28 mouse cellular contexts compared by ENCODE assay signal in the genomic region with DNA sequence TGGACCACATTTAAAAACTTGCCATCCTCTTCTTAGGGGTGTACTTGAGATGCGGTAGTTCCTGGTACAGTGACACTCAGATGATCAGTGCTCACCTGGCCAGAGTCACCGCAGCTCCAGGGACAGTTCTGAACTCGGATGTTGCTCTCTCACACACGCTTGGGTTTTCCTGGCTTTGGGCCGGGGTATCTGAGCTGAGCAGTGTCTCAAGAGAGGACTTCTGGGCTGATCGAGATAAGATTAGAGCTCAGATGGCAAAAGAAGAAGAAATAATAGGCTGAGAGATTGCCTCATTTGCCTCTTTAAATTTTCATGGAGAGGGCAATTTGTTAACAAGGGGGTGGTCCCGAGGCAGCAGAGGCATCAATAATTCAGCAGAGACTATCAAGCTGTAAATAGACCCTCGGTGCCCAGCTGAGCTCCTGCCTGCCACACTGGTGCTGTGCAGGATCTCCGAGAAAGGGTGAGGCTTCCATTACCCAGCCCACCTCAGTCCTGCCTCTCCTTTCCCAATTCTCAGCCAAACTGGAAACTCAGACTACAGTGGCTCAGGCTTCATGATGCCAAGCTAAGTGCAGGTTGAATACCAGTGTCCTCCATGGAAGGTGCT.
A peak's percentile ranks its signal among the peaks of the same experiment; 100 is the strongest.
DNase-seq lines count a peak whose midpoint lies in the region; ATAC-seq lines count a peak whose summit lies in the region.
"Had no signal": no experiment of that assay in that cellular context is flagged by ENCODE, and none has a peak within 500 bp of the region (broad histone marks: within the 10 kb centered on the region; RNA-seq: fewer than 3 reads in every experiment).

No protein-coding gene starts in this region.

- DNase-seq in midbrain, embryonic 11.5 days (ENCODE audit: low spot score, missing footprints): peak; percentile 66
- no peak for DNase-seq in midbrain, embryonic 10.5 days (ENCODE audit: low spot score)
- DNase-seq in neural tube, embryonic 10.5 days (ENCODE audit: extremely low spot score, low spot score): no peak
- no peak for DNase-seq in adrenal gland, postnatal 25 days
- DNase-seq in kidney, adult 8-10 months: no peak
- DNase-seq: adrenal gland, postnatal 10 days; B cell, adult 2 months; cerebellum, adult 11-12 months; cerebellum, adult 9-11 months; embryo, embryonic 11 days; gastrocnemius, postnatal 25 days; heart, adult 2 months; heart, postnatal 10 days; kidney, adult 18-20 months; kidney, postnatal 4 days; left cerebral cortex, postnatal 4 days; liver, postnatal 0 days; lung, postnatal 36 days; right cerebral cortex, adult 18-20 months; spleen, adult 18-20 months; thymus, postnatal 14 days had no signal

- no peaks in the 10 kb centered on the region for H3K27me3 ChIP-seq in midbrain, embryonic 11.5 days (ENCODE audit: control insufficient read depth, insufficient read depth, low read length)
- H3K27me3 ChIP-seq in midbrain, embryonic 10.5 days (ENCODE audit: low read depth, poor library complexity, severe bottlenecking): no peaks in the 10 kb centered on the region
- no peaks in the 10 kb centered on the region for H3K27me3 ChIP-seq in neural tube, embryonic 12.5 days (replicated peaks)
- H3K27me3 ChIP-seq in hindbrain, embryonic 12.5 days: no peaks in the 10 kb centered on the region
- H3K27me3 ChIP-seq: embryonic facial prominence, embryonic 12.5 days; heart, embryonic 13.5 days; liver, embryonic 12.5 days had no signal

- no peak overlapping the region for H3K4me3 ChIP-seq in midbrain, embryonic 11.5 days (ENCODE audit: low read depth, low read length)
- no peak overlapping the region for H3K4me3 ChIP-seq in midbrain, embryonic 10.5 days
- H3K4me3 ChIP-seq in neural tube, embryonic 12.5 days: no peak overlapping the region
- no peak overlapping the region for H3K4me3 ChIP-seq in hindbrain, embryonic 12.5 days
- H3K4me3 ChIP-seq: embryonic facial prominence, embryonic 12.5 days; heart, adult 2 months; heart, embryonic 13.5 days; liver, embryonic 12.5 days had no signal

- no peaks in the 10 kb centered on the region for H3K36me3 ChIP-seq in midbrain, embryonic 11.5 days (ENCODE audit: control insufficient read depth, insufficient read depth, low read length)
- H3K36me3 ChIP-seq in midbrain, embryonic 10.5 days: no peaks in the 10 kb centered on the region
- no peaks in the 10 kb centered on the region for H3K36me3 ChIP-seq in neural tube, embryonic 12.5 days
- H3K36me3 ChIP-seq in hindbrain, embryonic 12.5 days: no peaks in the 10 kb centered on the region
- H3K36me3 ChIP-seq: embryonic facial prominence, embryonic 12.5 days; heart, embryonic 13.5 days; liver, embryonic 12.5 days had no signal

- ATAC-seq in midbrain, embryonic 11.5 days (ENCODE audit: low FRiP score): no peak; the same call in 1 of the 2 replicates
- ATAC-seq in neural tube, embryonic 12.5 days (ENCODE audit: low FRiP score, low read depth): peak; percentile 80
- peak; percentile 92 for ATAC-seq in hindbrain, embryonic 12.5 days (ENCODE audit: low FRiP score)
- ATAC-seq: forebrain, embryonic 14.5 days; liver, embryonic 12.5 days; liver, postnatal 0 days had no signal

- no peaks in the 10 kb centered on the region for H3K9me3 ChIP-seq in midbrain, embryonic 11.5 days (ENCODE audit: control insufficient read depth, low read length)
- no peaks in the 10 kb centered on the region for H3K9me3 ChIP-seq in midbrain, embryonic 10.5 days (replicated peaks)
- no peaks in the 10 kb centered on the region for H3K9me3 ChIP-seq in neural tube, embryonic 12.5 days
- no peaks in the 10 kb centered on the region for H3K9me3 ChIP-seq in hindbrain, embryonic 12.5 days (replicated peaks)
- H3K9me3 ChIP-seq: embryonic facial prominence, embryonic 12.5 days; heart, embryonic 13.5 days; liver, embryonic 12.5 days had no signal

- no peak overlapping the region for H3K4me2 ChIP-seq in midbrain, embryonic 11.5 days
- no peak overlapping the region for H3K4me2 ChIP-seq in neural tube, embryonic 12.5 days (replicated peaks)
- no peak overlapping the region for H3K4me2 ChIP-seq in hindbrain, embryonic 12.5 days (replicated peaks)
- H3K4me2 ChIP-seq: embryonic facial prominence, embryonic 12.5 days; heart, embryonic 13.5 days; liver, embryonic 12.5 days had no signal

- H3K9ac ChIP-seq in midbrain, embryonic 11.5 days (ENCODE audit: low read length): no peak overlapping the region
- no peak overlapping the region for H3K9ac ChIP-seq in neural tube, embryonic 12.5 days
- H3K9ac ChIP-seq in hindbrain, embryonic 12.5 days: no peak overlapping the region
- H3K9ac ChIP-seq: embryonic facial prominence, embryonic 12.5 days; heart, embryonic 13.5 days; liver, embryonic 12.5 days; liver, postnatal 0 days had no signal

- no peaks in the 10 kb centered on the region for H3K4me1 ChIP-seq in midbrain, embryonic 11.5 days (ENCODE audit: control insufficient read depth, insufficient read depth, low read length)
- peaks cover 3% of the 10 kb centered on the region; the same call in 1 of the 2 replicates for H3K4me1 ChIP-seq in midbrain, embryonic 10.5 days
- H3K4me1 ChIP-seq in neural tube, embryonic 12.5 days: 0 out of 2 replicates have a peak, but pooled peaks cover 4% of the 10 kb centered on the region
- H3K4me1 ChIP-seq in hindbrain, embryonic 12.5 days: peaks cover 11% of the 10 kb centered on the region; the same call in 1 of the 2 replicates
- H3K4me1 ChIP-seq: embryonic facial prominence, embryonic 12.5 days; heart, embryonic 13.5 days; liver, embryonic 12.5 days had no signal

- no peak overlapping the region for H3K27ac ChIP-seq in midbrain, embryonic 11.5 days (ENCODE audit: low read depth, low read length)
- no peak overlapping the region for H3K27ac ChIP-seq in midbrain, embryonic 10.5 days (replicated peaks)
- H3K27ac ChIP-seq in neural tube, embryonic 12.5 days: no peak overlapping the region
- H3K27ac ChIP-seq in hindbrain, embryonic 12.5 days: peak overlapping the region; percentile 19; the same call in 1 of the 2 replicates
- H3K27ac ChIP-seq: embryonic facial prominence, embryonic 12.5 days; heart, adult 2 months; heart, embryonic 13.5 days; kidney, postnatal 0 days; liver, embryonic 12.5 days had no signal

- 74% methylated on average over 9 of the region's 9 CpGs for WGBS in midbrain, embryonic 11.5 days
- 85% methylated on average over 9 of the region's 9 CpGs for WGBS in midbrain, embryonic 10.5 days
- 39% methylated on average over 9 of the region's 9 CpGs for WGBS in neural tube, embryonic 12.5 days
- WGBS in hindbrain, embryonic 12.5 days: 57% methylated on average over 9 of the region's 9 CpGs
